Mouse (Mus musculus): Measurements from ENCODE around the gene Rcbtb2. TPM values are rescaled to one million over a fixed set of nuclear protein-coding genes. Genes with fewer than 3 reads are reported as not detected.

Gene Rcbtb2
- polyA plus RNA-seq, 1 experiment from 2014 or later = 61.2 TPM

DNA sequence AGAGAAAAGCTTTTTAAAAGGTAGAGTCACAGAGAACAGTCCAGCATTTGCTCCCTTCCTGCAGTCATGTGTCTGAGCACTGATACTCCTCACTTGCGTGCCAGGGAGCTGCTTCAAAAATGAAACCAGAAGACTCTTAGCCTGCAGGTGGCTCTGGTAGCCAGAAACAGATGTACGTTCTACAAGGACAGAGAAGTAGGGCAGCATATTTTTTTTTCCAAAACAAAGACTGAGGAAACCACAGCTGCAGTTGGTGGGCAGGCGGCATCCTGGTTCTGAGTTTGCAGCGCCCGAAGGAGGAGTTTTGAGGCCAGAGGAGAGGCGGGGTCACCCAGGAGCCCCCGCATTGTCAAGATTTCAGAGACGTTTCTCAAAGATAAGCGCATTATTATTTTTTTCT, 5.9 kb upstream of the Rcbtb2 start:
- 33% methylated on average over 9 of the region's 9 CpGs for WGBS
- H3K36me3 ChIP-seq = no peaks in the 10 kb centered on the region
- no peak for ATAC-seq (ENCODE audit: extremely low read depth, insufficient number of reproducible peaks, low FRiP score, low TSS enrichment)
- H3K4me3 ChIP-seq = peak overlapping the region; percentile 25
- H3K27ac ChIP-seq (replicated peaks) = peak overlapping the region; percentile 39; the same call in 1 of the 2 replicates
- H3K9me3 ChIP-seq = no peaks in the 10 kb centered on the region
- peak overlapping the region; percentile 56 for H3K4me2 ChIP-seq
- peaks cover 25% of the 10 kb centered on the region for H3K4me1 ChIP-seq
- no peaks in the 10 kb centered on the region for H3K27me3 ChIP-seq (replicated peaks)
- no peak overlapping the region for H3K9ac ChIP-seq

DNA sequence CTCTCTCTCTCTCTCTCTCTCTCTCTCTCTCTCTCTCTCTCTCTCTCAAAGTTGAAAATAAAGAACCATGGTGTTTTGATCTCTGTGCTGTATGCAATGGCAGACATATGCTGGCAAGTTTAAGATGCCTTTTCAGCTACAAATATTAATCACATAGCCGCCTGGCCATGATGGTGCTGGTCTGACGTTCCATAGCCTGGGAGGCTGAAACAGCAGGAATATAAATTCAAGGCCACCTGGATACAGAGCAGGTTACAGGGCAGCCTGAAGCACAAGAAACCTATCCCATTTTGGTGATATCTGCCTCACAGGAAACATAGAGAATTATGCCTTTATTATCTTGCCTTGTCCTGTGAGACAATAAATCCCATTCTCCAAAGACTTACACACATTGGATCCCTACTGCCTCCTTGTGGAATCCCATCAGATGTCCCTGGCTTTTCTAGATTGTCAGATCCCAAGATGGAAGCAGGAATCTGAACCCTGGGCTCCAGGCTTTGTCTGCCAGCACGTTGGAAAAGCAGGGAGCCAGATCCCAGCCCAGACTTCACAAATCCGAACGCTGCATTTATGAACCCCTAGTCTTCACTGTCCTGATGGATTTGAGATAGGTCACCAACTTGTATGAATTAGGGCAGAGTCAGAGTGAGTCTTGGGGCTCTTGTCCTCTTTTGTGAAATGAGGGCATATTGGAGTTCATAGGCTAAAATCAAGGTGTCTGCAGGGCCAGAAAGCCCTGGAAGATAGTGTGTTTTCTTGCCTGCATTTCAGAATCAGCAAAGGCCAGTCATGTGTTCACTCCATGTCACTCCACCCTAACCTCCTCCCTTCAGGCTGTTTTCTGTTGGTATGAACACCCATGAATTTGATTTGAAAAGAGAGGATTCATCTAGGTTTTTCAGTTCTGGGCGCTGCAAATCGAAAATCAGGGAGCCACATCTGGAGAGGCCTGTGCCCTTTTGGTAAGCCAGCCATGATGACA, 5.1 kb upstream of the Rcbtb2 start:
- H3K9me3 ChIP-seq = no peaks in the 10 kb centered on the region
- no peak overlapping the region for H3K9ac ChIP-seq
- peaks cover 20% of the 10 kb centered on the region for H3K4me1 ChIP-seq
- H3K4me3 ChIP-seq = no peak overlapping the region
- no peak overlapping the region for H3K27ac ChIP-seq (replicated peaks)
- no peak for ATAC-seq (ENCODE audit: extremely low read depth, insufficient number of reproducible peaks, low FRiP score, low TSS enrichment)
- WGBS = 71% methylated on average over 7 of the region's 7 CpGs
- H3K4me2 ChIP-seq = peak overlapping the region; percentile 56
- H3K36me3 ChIP-seq = no peaks in the 10 kb centered on the region
- no peaks in the 10 kb centered on the region for H3K27me3 ChIP-seq (replicated peaks)

DNA sequence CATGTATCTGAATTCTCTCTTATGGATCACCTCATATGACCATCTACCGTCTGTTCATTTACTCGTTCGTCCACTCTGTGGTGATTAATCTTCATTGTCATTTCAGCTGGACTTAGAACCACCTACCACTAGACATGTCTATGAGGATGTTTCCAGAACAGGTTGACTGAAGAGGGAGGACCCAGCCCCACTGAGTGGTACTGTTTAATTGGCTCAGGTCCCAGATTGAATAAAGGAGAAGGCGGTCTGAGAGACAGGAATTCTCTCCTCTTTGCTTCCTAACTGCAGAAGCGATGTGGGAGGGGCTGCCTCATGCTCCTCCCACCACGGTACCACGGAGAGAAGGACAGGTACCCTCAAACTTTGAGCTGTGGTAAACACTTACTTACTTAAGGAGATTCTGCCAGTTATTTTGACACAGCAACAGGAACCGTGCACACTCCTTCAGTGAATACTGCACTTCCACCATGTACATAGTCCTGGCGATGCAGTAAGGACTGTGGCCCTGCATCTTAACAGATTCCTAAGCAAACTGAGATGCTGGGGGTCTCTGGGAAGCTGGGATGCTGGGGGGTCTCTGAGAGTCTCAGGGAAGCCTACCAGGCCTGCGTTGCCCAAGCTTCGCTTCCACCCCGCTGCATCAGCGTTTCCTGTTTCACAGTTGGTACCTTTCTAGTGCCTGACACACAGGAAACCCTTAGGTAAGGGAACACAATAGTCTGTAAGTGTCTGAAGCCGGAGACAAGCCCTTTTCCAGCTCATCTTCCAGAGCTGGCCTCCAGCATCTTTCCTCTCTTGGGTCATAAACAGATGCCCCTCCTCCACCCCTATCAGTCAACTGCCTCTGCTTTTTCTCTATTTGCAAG, 4.1 kb upstream of the Rcbtb2 start:
- H3K4me1 ChIP-seq = peaks cover 24% of the 10 kb centered on the region
- no peak overlapping the region for H3K9ac ChIP-seq
- no peak overlapping the region for H3K27ac ChIP-seq (replicated peaks)
- WGBS = 65% methylated on average over 14 of the region's 14 CpGs
- no peak overlapping the region for H3K4me3 ChIP-seq
- no peaks in the 10 kb centered on the region for H3K27me3 ChIP-seq (replicated peaks)
- H3K9me3 ChIP-seq = no peaks in the 10 kb centered on the region
- H3K36me3 ChIP-seq = no peaks in the 10 kb centered on the region
- H3K4me2 ChIP-seq = no peak overlapping the region
- ATAC-seq (ENCODE audit: extremely low read depth, insufficient number of reproducible peaks, low FRiP score, low TSS enrichment) = no peak

DNA sequence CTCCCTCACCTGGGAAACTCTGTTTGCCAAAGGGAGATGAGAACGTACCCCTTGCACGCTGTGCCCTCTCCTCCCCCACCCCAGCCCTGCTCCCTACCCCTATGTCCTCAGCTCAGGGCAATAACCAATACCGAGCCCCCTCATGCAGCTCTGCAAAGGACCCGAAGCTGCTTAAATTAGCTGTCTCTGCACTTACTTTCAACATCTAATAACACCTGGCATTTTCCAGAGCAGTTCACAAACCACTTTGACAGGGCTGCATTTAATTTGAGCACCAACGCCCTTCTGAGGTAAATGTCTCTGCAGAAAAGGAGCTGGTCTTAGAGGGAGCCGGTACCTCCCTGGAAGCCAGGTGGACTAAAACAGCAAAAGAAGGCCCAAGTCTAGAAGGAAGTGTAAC, 3.4 kb upstream of the Rcbtb2 start:
- WGBS = 48% methylated on average over 6 of the region's 6 CpGs
- Histone ChIP-seq H3K27me3 (replicated peaks) (no peaks in the 10 kb centered on the region), H3K4me3 (no peak overlapping the region), H3K9me3 (no peaks in the 10 kb centered on the region), H3K27ac (replicated peaks) (no peak overlapping the region), H3K9ac (no peak overlapping the region), H3K36me3 (no peaks in the 10 kb centered on the region), H3K4me1 (peaks cover 27% of the 10 kb centered on the region), H3K4me2 (no peak overlapping the region)
- no peak for ATAC-seq (ENCODE audit: extremely low read depth, insufficient number of reproducible peaks, low FRiP score, low TSS enrichment)

DNA sequence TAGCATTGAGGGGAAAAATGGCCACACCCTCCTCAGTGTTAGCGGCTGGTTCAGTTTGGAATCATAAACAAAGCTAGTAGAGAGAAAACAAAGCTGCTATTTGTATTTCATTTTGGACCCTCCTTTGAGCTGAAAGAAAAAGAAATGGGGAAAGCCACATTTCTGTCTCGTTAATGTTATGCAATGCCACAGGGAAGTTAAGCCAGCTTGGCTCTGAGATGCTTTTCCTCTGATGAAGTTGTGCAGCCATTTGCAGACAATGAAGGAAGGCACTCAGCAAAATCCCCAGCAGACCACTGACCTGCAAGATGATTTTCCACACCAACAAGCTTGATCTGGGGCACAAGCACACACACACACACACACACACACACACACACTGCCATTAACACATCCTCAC, 2.9 kb upstream of the Rcbtb2 start:
- no peak for ATAC-seq (ENCODE audit: extremely low read depth, insufficient number of reproducible peaks, low FRiP score, low TSS enrichment)

DNA sequence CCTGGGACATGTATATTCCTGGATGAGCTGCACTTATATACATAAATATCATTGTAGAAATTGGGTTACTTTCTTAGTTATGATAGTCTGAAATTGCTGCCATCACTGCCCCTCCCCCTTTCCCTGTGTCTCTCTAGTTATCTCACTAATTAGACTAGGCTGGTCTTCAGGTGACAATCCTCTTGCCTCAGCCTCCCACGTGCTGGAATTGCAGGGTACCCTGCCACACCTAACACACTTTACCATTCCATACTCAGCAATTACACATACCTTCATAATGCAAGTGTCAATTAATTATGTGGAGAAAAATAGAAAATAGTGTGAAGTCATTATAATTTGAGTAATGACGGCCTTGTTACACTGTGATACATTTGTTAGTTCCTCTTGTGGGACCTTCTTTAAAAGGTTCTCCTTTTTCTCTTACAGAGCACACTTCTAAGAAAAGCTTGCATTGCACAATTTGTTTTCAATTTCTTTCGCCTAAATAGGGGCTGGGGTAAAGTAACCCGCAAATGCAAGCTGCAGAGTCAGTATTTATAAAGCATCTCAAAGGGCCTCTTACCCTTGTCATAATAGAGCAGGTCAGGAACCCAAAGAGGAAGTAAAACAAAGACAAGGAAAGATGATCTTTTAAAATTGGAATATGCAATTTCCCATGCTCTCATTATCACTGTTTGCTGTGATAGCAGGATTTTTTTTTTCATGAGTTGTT, 470 bp upstream of the Rcbtb2 start:
- no peak for ATAC-seq (ENCODE audit: extremely low read depth, insufficient number of reproducible peaks, low FRiP score, low TSS enrichment)
- no peaks in the 10 kb centered on the region for H3K27me3 ChIP-seq (replicated peaks)
- no peak overlapping the region for H3K9ac ChIP-seq
- no peaks in the 10 kb centered on the region for H3K36me3 ChIP-seq
- WGBS = 56% methylated on average over 4 of the region's 4 CpGs
- H3K4me3 ChIP-seq = no peak overlapping the region
- H3K4me2 ChIP-seq = no peak overlapping the region
- H3K9me3 ChIP-seq = no peaks in the 10 kb centered on the region
- H3K27ac ChIP-seq (replicated peaks) = no peak overlapping the region; the same call in 1 of the 2 replicates
- peaks cover 19% of the 10 kb centered on the region for H3K4me1 ChIP-seq

More for the DNA sequence above, 2.9 kb upstream of the Rcbtb2 start:
- no peaks in the 10 kb centered on the region for H3K36me3 ChIP-seq
- WGBS = 63% methylated on average over 2 of the region's 2 CpGs
- H3K9me3 ChIP-seq = no peaks in the 10 kb centered on the region
- no peak overlapping the region for H3K27ac ChIP-seq (replicated peaks)
- no peak overlapping the region for H3K4me2 ChIP-seq
- peaks cover 27% of the 10 kb centered on the region for H3K4me1 ChIP-seq
- no peaks in the 10 kb centered on the region for H3K27me3 ChIP-seq (replicated peaks)
- no peak overlapping the region for H3K9ac ChIP-seq
- no peak overlapping the region for H3K4me3 ChIP-seq

DNA sequence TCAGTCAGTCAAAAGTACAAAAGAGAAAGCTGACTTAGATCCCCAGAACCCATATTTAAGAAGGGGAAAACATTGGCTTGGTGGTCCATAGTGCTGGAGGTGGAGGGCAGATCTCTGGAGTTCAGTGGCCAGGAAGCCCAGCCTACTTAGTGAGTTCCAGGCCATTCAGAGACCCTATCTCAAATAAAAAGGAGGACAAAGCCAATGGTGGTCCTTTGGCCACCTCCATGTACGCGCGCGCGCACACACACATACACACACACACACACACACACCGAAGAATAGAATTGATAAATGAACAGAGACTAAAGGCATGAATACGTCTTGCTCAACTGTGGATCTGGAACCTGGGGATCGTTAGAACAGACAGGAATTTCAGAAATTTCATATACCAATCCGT, 544 bp downstream of the Rcbtb2 start:
- Histone ChIP-seq H3K9ac (no peak overlapping the region), H3K4me2 (no peak overlapping the region), H3K36me3 (no peaks in the 10 kb centered on the region), H3K4me1 (peaks cover 17% of the 10 kb centered on the region), H3K4me3 (no peak overlapping the region), H3K27me3 (replicated peaks) (no peaks in the 10 kb centered on the region), H3K9me3 (no peaks in the 10 kb centered on the region), H3K27ac (replicated peaks) (no peak overlapping the region)
- 84% methylated on average over 9 of the region's 9 CpGs for whole genome bisulfite sequencing
- ATAC-seq (ENCODE audit: extremely low read depth, insufficient number of reproducible peaks, low FRiP score, low TSS enrichment) = no peak

DNA sequence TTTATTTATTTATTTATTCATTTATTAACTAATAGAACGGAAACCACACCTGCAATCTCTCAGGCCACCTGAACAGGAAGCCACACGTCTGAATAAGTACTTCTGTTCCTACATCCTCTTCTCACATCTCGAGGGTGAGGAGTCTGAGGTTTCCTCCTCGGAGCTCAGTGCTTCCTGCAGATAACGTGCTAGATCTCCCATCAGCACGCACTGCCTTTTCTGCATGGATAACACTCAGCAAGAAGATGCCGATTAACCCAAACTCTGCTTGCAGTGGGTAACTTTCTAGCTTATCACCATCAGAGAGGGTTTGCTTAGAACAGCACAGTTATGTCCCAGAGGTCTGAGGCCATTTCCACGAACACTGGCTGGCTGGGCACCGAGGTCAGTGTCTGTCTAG, 949 bp downstream of the Rcbtb2 start:
- H3K27ac ChIP-seq (replicated peaks) = no peak overlapping the region
- no peak for ATAC-seq (ENCODE audit: extremely low read depth, insufficient number of reproducible peaks, low FRiP score, low TSS enrichment)

DNA sequence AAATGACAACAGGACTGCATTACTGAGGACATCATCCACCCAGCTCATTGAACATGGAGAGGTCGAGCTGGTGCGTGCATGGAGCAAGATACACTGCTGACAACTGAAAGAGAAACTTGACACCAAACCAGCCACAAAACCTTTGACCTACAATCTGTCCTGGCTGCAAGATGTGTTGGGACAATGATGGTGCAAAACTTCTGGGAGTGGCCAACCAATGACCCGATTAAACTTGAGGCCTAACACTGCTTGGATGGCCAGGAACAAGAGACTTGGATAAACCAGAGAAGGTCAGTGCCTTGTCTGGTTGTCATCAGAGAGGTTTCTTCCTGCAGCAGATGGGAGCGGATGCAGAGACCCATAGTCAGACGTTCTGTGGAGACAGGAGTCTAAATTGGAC, 7.7 kb downstream of the Rcbtb2 start:
- no peaks in the 10 kb centered on the region for H3K27me3 ChIP-seq (replicated peaks)
- no peak overlapping the region for H3K4me3 ChIP-seq
- ATAC-seq (ENCODE audit: extremely low read depth, insufficient number of reproducible peaks, low FRiP score, low TSS enrichment) = no peak
- 57% methylated on average over 5 of the region's 5 CpGs for WGBS
- H3K27ac ChIP-seq (replicated peaks) = no peak overlapping the region
- H3K9ac ChIP-seq = no peak overlapping the region
- H3K36me3 ChIP-seq = no peaks in the 10 kb centered on the region
- peaks cover 8% of the 10 kb centered on the region for H3K4me1 ChIP-seq
- H3K4me2 ChIP-seq = no peak overlapping the region
- no peaks in the 10 kb centered on the region for H3K9me3 ChIP-seq

More for the DNA sequence above, 949 bp downstream of the Rcbtb2 start:
- Histone ChIP-seq H3K4me3 (no peak overlapping the region), H3K9ac (no peak overlapping the region), H3K4me2 (no peak overlapping the region), H3K4me1 (peaks cover 17% of the 10 kb centered on the region), H3K9me3 (no peaks in the 10 kb centered on the region), H3K27me3 (replicated peaks) (no peaks in the 10 kb centered on the region), H3K36me3 (no peaks in the 10 kb centered on the region)
- 45% methylated on average over 9 of the region's 9 CpGs for WGBS

DNA sequence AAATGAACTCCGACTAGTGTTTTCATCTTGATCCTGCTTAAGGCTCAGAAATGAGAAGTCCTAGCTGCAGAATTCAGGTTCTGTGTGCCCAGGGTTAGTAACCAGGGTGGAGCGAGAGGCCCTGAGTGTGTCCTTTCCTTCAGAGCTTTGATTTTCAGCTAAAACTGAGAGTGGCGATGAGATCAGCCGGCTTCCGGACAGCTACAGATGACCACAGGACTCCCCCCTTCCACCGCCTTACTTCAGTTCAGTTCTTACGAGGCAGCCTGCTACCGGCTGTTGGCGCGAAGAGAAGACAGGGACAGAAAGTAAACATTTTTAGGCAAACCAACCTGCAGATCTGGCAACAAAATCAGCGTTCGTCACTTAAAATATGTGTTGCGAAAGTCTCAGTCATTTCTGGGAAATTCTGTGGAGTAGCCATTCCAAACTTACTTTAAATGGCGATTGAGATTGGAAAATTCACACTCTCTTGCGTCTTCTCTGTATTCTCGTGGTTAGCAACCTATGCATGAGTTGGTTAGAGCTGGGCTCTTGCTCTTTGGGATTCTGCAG, 9.1 kb downstream of the Rcbtb2 start:
- Histone ChIP-seq H3K27me3 (replicated peaks) (no peaks in the 10 kb centered on the region), H3K4me2 (no peak overlapping the region), H3K4me3 (no peak overlapping the region), H3K9me3 (no peaks in the 10 kb centered on the region), H3K9ac (no peak overlapping the region), H3K27ac (replicated peaks) (no peak overlapping the region), H3K4me1 (peaks cover 8% of the 10 kb centered on the region), H3K36me3 (no peaks in the 10 kb centered on the region)
- ATAC-seq (ENCODE audit: extremely low read depth, insufficient number of reproducible peaks, low FRiP score, low TSS enrichment) = no peak
- 81% methylated on average over 16 of the region's 16 CpGs for WGBS

DNA sequence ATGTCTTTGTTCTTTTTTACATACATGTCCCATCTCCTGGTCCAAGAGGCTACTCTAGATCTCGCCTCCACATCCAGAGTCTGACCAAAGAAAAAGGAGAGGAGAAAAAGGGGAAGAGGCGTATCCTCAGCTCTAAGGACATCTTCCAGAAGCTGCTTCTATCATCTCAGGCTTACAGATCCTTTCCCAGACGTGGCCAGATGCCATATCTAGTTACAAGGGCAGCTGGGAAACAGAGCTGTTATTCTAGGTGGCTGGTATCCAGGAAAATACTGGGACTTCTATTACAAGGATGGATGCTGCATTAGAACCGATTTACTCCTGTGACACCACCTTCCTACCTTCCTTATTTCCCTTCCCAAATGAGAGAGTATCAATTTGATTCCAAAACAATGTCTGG, 9.9 kb downstream of the Rcbtb2 start:
- Histone ChIP-seq H3K9me3 (no peaks in the 10 kb centered on the region), H3K27me3 (replicated peaks) (no peaks in the 10 kb centered on the region), H3K27ac (replicated peaks) (no peak overlapping the region), H3K9ac (no peak overlapping the region), H3K4me3 (no peak overlapping the region), H3K4me2 (no peak overlapping the region), H3K36me3 (no peaks in the 10 kb centered on the region), H3K4me1 (peaks cover 8% of the 10 kb centered on the region)
- ATAC-seq (ENCODE audit: extremely low read depth, insufficient number of reproducible peaks, low FRiP score, low TSS enrichment) = no peak
- 53% methylated on average over 4 of the region's 4 CpGs for WGBS

Data from heart, embryonic 13.5 days (tissue).